Mouse (Mus musculus) thymus, adult 2 months (tissue): ENCODE measurements around the gene Nt5dc2.

ENCODE experiments used
- CTCF ChIP-seq: fragments of 200-500 bp; IDR thresholded peaks from 2 replicates; pipeline ENCODE4 v1.5.1; 2012; ENCODE audit warnings: mild to moderate bottlenecking, control low read depth, low read length, moderate library complexity, borderline replicate concordance; ENCODE audit not compliant: control insufficient read depth, poor library complexity, insufficient read depth; ENCODE audit errors: extremely low read depth
- POLR2A ChIP-seq: fragments of 200-500 bp; IDR thresholded peaks from 2 replicates; pipeline ENCODE4 v1.6.1; 2012; ENCODE audit warnings: mild to moderate bottlenecking, low read length, control low read depth, moderate library complexity; ENCODE audit not compliant: control insufficient read depth, poor library complexity, insufficient read depth; ENCODE audit errors: extremely low read depth

- TF ChIP-seq CTCF: no peak
- TF ChIP-seq POLR2A: no peak
These were observed 2.3 kb downstream of the Nt5dc2 start for GRCm38 (mm10) chr14:31133023-31133665.
